Mouse (Mus musculus) lung, postnatal 36 days (tissue): ENCODE measurements around the gene Gm16368.
"Not testable (repeated sequence)": the region's sequence is repeated elsewhere in the genome, so short reads cannot be mapped to it uniquely, and the experiment has no call there.

Experiments
- DNase-seq: peaks from one replicate; pipeline ENCODE4 v3.0.0; 2022; ENCODE audit warnings: mixed read lengths

Gene Gm16368

DNA sequence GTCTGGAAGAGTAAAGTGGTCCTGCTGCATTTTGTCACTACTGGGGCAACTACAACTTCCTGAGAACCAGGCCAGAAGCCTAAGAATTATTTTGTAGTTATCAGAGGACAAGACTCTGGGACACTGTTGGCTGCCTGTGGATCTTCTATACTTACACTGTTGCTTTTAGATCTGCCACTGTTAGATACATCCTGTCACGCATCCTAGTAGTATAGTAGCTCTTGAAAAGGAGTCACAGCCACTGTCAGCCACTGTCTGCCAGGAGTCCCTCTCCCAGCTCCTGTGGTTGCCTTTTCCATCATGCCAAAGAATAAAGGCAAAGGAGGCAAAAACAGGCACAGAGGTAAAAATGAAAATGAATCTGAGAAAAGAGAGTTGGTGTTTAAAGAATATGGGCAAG is at the start of gene Gm16368:
TSS of gene Gm16368 (plus strand) at position 301 of the 400 bp plus-strand sequence.
- not testable (repeated sequence) for DNase-seq

DNA sequence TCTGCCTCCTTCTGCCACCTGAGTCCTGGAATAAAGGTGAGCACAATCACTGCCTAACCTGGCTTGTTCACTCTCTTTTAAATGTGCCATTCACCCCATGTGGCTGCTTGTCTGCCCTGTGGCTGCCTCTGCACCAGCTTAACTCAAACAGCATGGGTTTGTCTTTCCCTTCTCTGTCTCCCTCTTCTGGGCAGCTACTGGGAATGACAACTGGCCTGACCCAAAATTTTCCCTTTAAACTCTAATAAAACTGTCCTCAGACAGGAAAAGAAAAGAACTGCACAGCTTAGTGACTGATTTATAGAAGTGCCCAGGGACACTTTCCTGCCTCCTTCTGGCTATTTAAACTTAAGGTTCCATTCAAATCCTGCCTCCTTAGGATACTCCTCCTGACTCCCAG is 44.4 kb upstream of the Gm16368 start:
- DNase-seq: not testable (repeated sequence)

DNA sequence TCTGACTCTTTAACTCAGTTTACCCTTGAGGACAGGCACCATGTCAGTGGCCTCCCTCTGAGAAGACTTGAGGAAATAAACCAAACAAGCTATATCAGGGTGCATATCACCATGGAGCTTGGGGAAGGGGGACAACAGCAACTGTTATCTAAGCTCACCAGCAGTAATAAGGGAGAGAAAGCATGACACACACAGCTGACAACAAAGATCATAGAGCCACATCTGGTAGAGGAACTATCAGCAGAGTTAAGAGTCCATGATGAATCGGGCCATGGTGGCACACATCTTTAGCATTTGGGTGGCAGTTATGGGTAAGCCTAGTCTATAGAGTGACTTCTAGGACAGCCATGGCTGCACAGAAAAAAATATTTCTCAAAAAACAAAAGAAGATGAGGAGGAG is 43.8 kb upstream of the Gm16368 start:
- not testable (repeated sequence) for DNase-seq

DNA sequence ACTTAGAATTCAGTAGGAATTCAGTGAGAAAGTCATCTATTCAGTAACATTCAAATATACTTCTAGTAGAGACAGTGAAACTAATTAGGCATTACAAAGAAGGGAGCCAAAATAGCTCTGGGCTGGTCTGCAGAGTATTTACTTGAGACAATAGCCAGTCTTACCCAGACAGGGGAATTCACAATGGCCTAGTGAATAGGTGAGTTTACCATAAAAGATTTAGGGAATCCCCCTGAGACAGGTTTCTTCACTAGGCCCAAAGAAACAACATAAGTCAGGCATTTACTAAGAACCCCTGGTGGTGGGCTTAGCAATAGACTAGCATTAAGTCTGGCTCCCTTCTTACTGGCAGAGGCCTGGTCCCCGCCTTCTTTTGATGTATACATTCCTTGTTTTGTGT is 38.3 kb upstream of the Gm16368 start:
- DNase-seq: not testable (repeated sequence)
